Mouse (Mus musculus): ENCODE results near the gene Ccdc163.

DNA sequence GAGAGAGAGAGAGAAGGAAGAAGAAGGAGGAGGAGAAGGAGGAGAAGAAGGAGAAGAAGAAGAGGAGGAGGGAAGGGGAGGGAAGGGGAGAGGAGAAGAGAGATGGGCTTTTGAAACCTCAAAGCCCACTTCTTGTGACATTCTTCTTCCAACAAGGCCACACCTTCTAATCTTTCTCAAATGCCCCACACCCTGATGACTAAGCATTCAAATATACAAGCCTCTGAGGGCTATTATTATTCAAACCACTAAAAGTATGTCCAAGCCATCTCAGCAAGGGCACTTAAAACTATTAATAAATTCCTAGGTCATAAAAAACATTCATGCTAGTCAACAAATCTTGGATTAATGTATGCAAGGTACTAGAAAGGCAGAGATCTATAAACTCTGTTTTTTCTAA lies 60.8 kb downstream of the Ccdc163 start:
- TF ChIP-seq CTCF (IDR thresholded peaks at IDR 0.05; ENCODE audit: low read depth): no peak
- TF ChIP-seq EP300 (IDR thresholded peaks at IDR 0.05; ENCODE audit: low read depth): no peak
